Mouse (Mus musculus): Measurements from ENCODE around the gene Sfxn2.

- no peak for TF ChIP-seq CTCF (IDR thresholded peaks at IDR 0.05; ENCODE audit: control insufficient read depth, insufficient read depth, insufficient replicate concordance, low read depth, low read length)
- no peak for TF ChIP-seq POLR2A (IDR thresholded peaks at IDR 0.05; ENCODE audit: control insufficient read depth, low read depth, low read length)
Observed at GRCm38 (mm10) chr19:46530449-46530990, 42.6 kb upstream of the Sfxn2 start.

Data from testis, adult 2 months (tissue).